Mouse (Mus musculus) liver, embryonic 14.5 days (tissue): Measurements from ENCODE around the gene Ttll11.

Experiments
- CTCF ChIP-seq: IDR thresholded peaks from 2 replicates; pipeline ENCODE4 v1.5.1; 2016; ENCODE audit warnings: antibody characterized with exemption, low read depth, control low read depth
- EP300 ChIP-seq: IDR thresholded peaks from 2 replicates; pipeline ENCODE4 v1.6.1; 2016; ENCODE audit warnings: antibody characterized with exemption, low read depth

GRCm38 (mm10) chr2:35830966-35831903, 148.5 kb downstream of the Ttll11 start:
- TF ChIP-seq CTCF (no peak), EP300 (peak; percentile 84)
